Mouse (Mus musculus) small intestine, adult 2 months (tissue): ENCODE data around the gene Ccdc158.

Experiments
- CTCF ChIP-seq: fragments of 200-500 bp; IDR thresholded peaks from 2 replicates; pipeline ENCODE4 v1.5.1; 2012; ENCODE audit warnings: low read depth, mild to moderate bottlenecking, control low read depth, inconsistent platforms, low read length, moderate library complexity, mixed read lengths; ENCODE audit not compliant: insufficient replicate concordance, insufficient read length; ENCODE audit errors: extremely low read depth
- POLR2A ChIP-seq: fragments of 200-500 bp; IDR thresholded peaks from 2 replicates; pipeline ENCODE4 v1.6.1; 2012; ENCODE audit warnings: low read depth, mild to moderate bottlenecking, control low read depth, inconsistent platforms, low read length, moderate library complexity

- TF ChIP-seq POLR2A (no peak), CTCF (no peak)
These were observed 9.8 kb upstream of the Ccdc158 start for GRCm38 (mm10) chr5:92684715-92685460.
